Mouse (Mus musculus) CH12.LX (cell line): ENCODE measurements around the gene St3gal3. TPM values are rescaled to one million over a fixed set of nuclear protein-coding genes. Genes with fewer than 3 reads are reported as not detected.

Source experiments
- DNase-seq: peaks from one replicate; pipeline ENCODE4 v3.0.0-alpha.2; 2013; ENCODE audit errors: extremely low read depth
- H3K27ac ChIP-seq: 2 replicates; pipeline ENCODE4 v1.5.1; 2012; ENCODE audit warnings: low read depth, mild to moderate bottlenecking, control low read depth, moderate library complexity; ENCODE audit not compliant: insufficient read depth
- H3K27me3 ChIP-seq: replicated peaks from 2 replicates; pipeline ENCODE3; 2012; ENCODE audit warnings: inconsistent platforms
- H3K36me3 ChIP-seq, 2 experiments: replicated peaks in 1 of 2; 2 replicates each; pipeline versions ENCODE3 to v1.6.1; 2012; ENCODE audit warnings: inconsistent platforms in 1 of 2, low read length in 1 of 2, mild to moderate bottlenecking in 1 of 2, mixed read lengths in 1 of 2, moderate library complexity in 1 of 2; ENCODE audit not compliant: control insufficient read depth in 1 of 2, insufficient read depth in 1 of 2
- H3K4me1 ChIP-seq, 2 experiments: 2 replicates each; pipeline ENCODE4 v1.6.1; 2012; ENCODE audit warnings: inconsistent platforms in 1 of 2, moderate library complexity in 1 of 2; ENCODE audit not compliant: insufficient read depth in 2 of 2, control insufficient read depth in 1 of 2
- H3K4me2 ChIP-seq: 2 replicates; pipeline ENCODE4 v1.6.1; 2012; ENCODE audit warnings: low read depth, mild to moderate bottlenecking, control low read depth; ENCODE audit not compliant: poor library complexity, insufficient read depth, severe bottlenecking
- H3K4me3 ChIP-seq, 3 experiments: fragments of 150-350 bp in 1 of 3; sonication (generic) in 1 of 3; replicated peaks in 1 of 3; 2 replicates each; pipeline versions ENCODE3 to v1.5.1; 2011 to 2012; ENCODE audit warnings: low read depth in 2 of 3, low read length in 2 of 3, mild to moderate bottlenecking in 2 of 3, moderate library complexity in 2 of 3, control low read depth in 1 of 3, improper control_type of control experiment in 1 of 3, inconsistent platforms in 1 of 3, mixed read lengths in 1 of 3; ENCODE audit not compliant: poor library complexity in 1 of 3
- H3K79me2 ChIP-seq: replicated peaks from 2 replicates; pipeline ENCODE4 v1.6.1; 2012; ENCODE audit warnings: mild to moderate bottlenecking, moderate library complexity; ENCODE audit not compliant: control insufficient read depth, poor library complexity, insufficient read depth, severe bottlenecking; ENCODE audit errors: extremely low read depth
- H3K9ac ChIP-seq: 2 replicates; pipeline ENCODE4 v1.6.1; 2012; ENCODE audit warnings: low read depth, mild to moderate bottlenecking, control low read depth, moderate library complexity; ENCODE audit not compliant: insufficient read depth
- H3K9me3 ChIP-seq: replicated peaks from 2 replicates; pipeline ENCODE3; 2012; ENCODE audit warnings: low read length, inconsistent platforms, mixed read lengths
- CHD1 ChIP-seq: IDR thresholded peaks from 2 replicates; pipeline ENCODE4 v1.6.1; 2012; ENCODE audit warnings: low read depth, low read length, improper control_type of control experiment, inconsistent platforms
- CHD2 ChIP-seq: IDR thresholded peaks from 2 replicates; pipeline ENCODE4 v1.6.1; 2011; ENCODE audit warnings: low read length, improper control_type of control experiment
- CTCF ChIP-seq, 2 experiments: IDR thresholded peaks in 1 of 2; conservative IDR thresholded peaks in 1 of 2; 2 replicates each; pipeline ENCODE4 v1.5.1; 2011 to 2012; ENCODE audit warnings: low read depth in 2 of 2, low read length in 2 of 2, improper control_type of control experiment in 1 of 2, inconsistent platforms in 1 of 2, mild to moderate bottlenecking in 1 of 2, moderate library complexity in 1 of 2
- E2F4 ChIP-seq: IDR thresholded peaks from 2 replicates; pipeline ENCODE4 v1.6.1; 2011; ENCODE audit warnings: low read depth, low read length, improper control_type of control experiment; ENCODE audit not compliant: insufficient replicate concordance
- EP300 ChIP-seq: IDR thresholded peaks from 2 replicates; pipeline ENCODE4 v1.6.1; 2011; ENCODE audit warnings: low read length, improper control_type of control experiment
- GABPA ChIP-seq: IDR thresholded peaks from 2 replicates; pipeline ENCODE4 v1.6.1; 2012; ENCODE audit warnings: low read depth, low read length, improper control_type of control experiment, inconsistent platforms; ENCODE audit not compliant: insufficient replicate concordance
- HCFC1 ChIP-seq: IDR thresholded peaks from 2 replicates; pipeline ENCODE4 v1.6.1; 2012; ENCODE audit warnings: low read depth, mild to moderate bottlenecking, inconsistent platforms, low read length, improper control_type of control experiment
- IRF4 ChIP-seq: IDR thresholded peaks from 2 replicates; pipeline ENCODE4 v1.6.1; 2014; ENCODE audit warnings: low read depth, mild to moderate bottlenecking, inconsistent platforms, low read length, improper control_type of control experiment
- JUN ChIP-seq: IDR thresholded peaks from 2 replicates; pipeline ENCODE4 v1.6.1; 2011; ENCODE audit warnings: low read depth, mild to moderate bottlenecking, low read length, improper control_type of control experiment, moderate library complexity; ENCODE audit not compliant: insufficient read depth
- JUND ChIP-seq: conservative IDR thresholded peaks from 2 replicates; pipeline ENCODE4 v1.6.1; 2011; ENCODE audit warnings: low read depth, low read length, improper control_type of control experiment
- KAT2A ChIP-seq: IDR thresholded peaks from 2 replicates; pipeline ENCODE4 v1.6.1; 2012; ENCODE audit warnings: low read length, improper control_type of control experiment, inconsistent platforms; ENCODE audit not compliant: insufficient replicate concordance
- MAFK ChIP-seq: IDR thresholded peaks from 2 replicates; pipeline ENCODE4 v1.6.1; 2011; ENCODE audit warnings: low read length, improper control_type of control experiment; ENCODE audit not compliant: insufficient replicate concordance
- MAX ChIP-seq: IDR thresholded peaks from 2 replicates; pipeline ENCODE4 v1.6.1; 2011; ENCODE audit warnings: low read length, improper control_type of control experiment
- MXI1 ChIP-seq: IDR thresholded peaks from 2 replicates; pipeline ENCODE4 v1.6.1; 2011; ENCODE audit warnings: mild to moderate bottlenecking, low read depth, low read length, improper control_type of control experiment
- NELFE ChIP-seq: IDR thresholded peaks from 2 replicates; pipeline ENCODE4 v1.6.1; 2011; ENCODE audit warnings: low read depth, low read length, improper control_type of control experiment
- POLR2A ChIP-seq: IDR thresholded peaks from 2 replicates; pipeline ENCODE4 v1.6.1; 2011; ENCODE audit warnings: low read depth, mild to moderate bottlenecking, improper control_type of control experiment, low read length
- POLR2AphosphoS2 ChIP-seq: IDR thresholded peaks from 2 replicates; pipeline ENCODE4 v1.6.1; 2011; ENCODE audit warnings: low read depth, low read length, improper control_type of control experiment
- TCF12 ChIP-seq: IDR thresholded peaks from 2 replicates; pipeline ENCODE4 v1.6.1; 2014; ENCODE audit warnings: low read depth, mild to moderate bottlenecking, inconsistent platforms, low read length, improper control_type of control experiment
- UBTF ChIP-seq: IDR thresholded peaks from 2 replicates; pipeline ENCODE4 v1.6.1; 2012; ENCODE audit warnings: low read depth, mild to moderate bottlenecking, inconsistent platforms, low read length, improper control_type of control experiment, moderate library complexity
- ZC3H11A ChIP-seq: IDR thresholded peaks from 2 replicates; pipeline ENCODE4 v1.6.1; 2012; ENCODE audit warnings: low read depth, mild to moderate bottlenecking, inconsistent platforms, low read length, improper control_type of control experiment
- ZKSCAN1 ChIP-seq: IDR thresholded peaks from 2 replicates; pipeline ENCODE4 v1.6.1; 2012; ENCODE audit warnings: low read depth, inconsistent platforms, low read length, improper control_type of control experiment, borderline replicate concordance
- ZNF384 ChIP-seq: IDR thresholded peaks from 2 replicates; pipeline ENCODE4 v1.6.1; 2012; ENCODE audit warnings: low read depth, low read length, improper control_type of control experiment, inconsistent platforms
- dilution Hi-C: fragments of 300-500 bp; cut with MboI; formaldehyde crosslinking; loops from 2 replicates; pipeline ENCODE4 v1.14.3; 2020; ENCODE audit warnings: low sequenced_read_pairs; ENCODE audit not compliant: extremely low pct_unique_long_range_greater_than_20kb, extremely low pct_ligation_motif_present
- in situ Hi-C: fragments of 300-500 bp; cut with MboI; formaldehyde crosslinking; loops from 3 replicates; pipeline ENCODE4 v1.14.3; 2019; ENCODE audit warnings: low sequenced_read_pairs, low pct_ligation_motif_present, low pct_unique_long_range_greater_than_20kb, mixed read lengths
- polyA plus RNA-seq: library from polyadenylated mRNA; unstranded; fragments of >175 nt; gene quantifications from 2 replicates; pipeline ENCODE4 v1.2.1, GENCODE M21; 2012; ENCODE audit warnings: low read depth; ENCODE audit not compliant: insufficient read length
- total RNA-seq, 2 experiments: library from RNA; depleted of rRNA; stranded (reverse); fragments of 300-350 nt in 1 of 2; fragments of >200 nt in 1 of 2; gene quantifications; 2 replicates each; pipeline ENCODE4 v1.2.3; 2012 to 2014

Gene St3gal3
- total and polyA plus RNA-seq, 3 experiments = 7.1 to 10.1 (median 8.2) TPM

DNA sequence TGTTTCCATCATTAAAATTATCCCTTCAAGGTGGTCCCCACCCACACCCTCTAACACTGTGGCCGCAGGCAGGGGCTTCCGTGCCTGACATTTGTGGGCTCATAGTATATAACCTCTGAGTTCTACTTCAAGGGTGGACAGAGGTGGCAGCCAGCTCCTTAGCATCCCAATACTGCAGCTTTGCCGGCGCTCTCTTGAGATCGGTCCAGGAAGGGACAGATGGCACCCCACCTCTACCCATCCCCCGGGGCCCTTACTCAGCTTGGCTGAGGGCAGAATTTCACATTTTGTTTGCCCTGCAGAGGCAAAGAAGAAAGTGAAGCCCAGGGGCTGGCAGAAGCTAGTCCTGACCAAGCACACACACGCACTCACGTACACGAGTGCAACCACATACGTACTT, 2.6 kb upstream of the St3gal3 start:
- Histone ChIP-seq H3K27me3 (no peaks in the 10 kb centered on the region), H3K79me2 (no peaks in the 10 kb centered on the region), H3K4me2 (no peak overlapping the region), H3K9ac (no peak overlapping the region), H3K27ac (no peak overlapping the region), H3K9me3 (no peaks in the 10 kb centered on the region), H3K4me1 (peaks cover 0 to 34% of the 10 kb centered on the region in 2 experiments; a peak in 3 of 4 replicates), H3K36me3 (peaks cover 49 to 63% of the 10 kb centered on the region in 2 experiments), H3K4me3 (no peak overlapping the region)
- TF ChIP-seq MAFK (no peak), ZC3H11A (no peak), KAT2A (no peak), IRF4 (no peak), ZKSCAN1 (no peak), HCFC1 (no peak), CTCF (conservative IDR thresholded peaks at IDR 0.05 in 1 of 2, IDR thresholded peaks at IDR 0.05 in 1 of 2; ENCODE audit: low read depth in 2 of 2, low read length in 2 of 2) (no peak), CHD2 (no peak), GABPA (no peak), E2F4 (no peak), EP300 (no peak), UBTF (no peak), ZNF384 (no peak), MXI1 (no peak), TCF12 (no peak), NELFE (no peak), POLR2AphosphoS2 (no peak), POLR2A (no peak), CHD1 (no peak), JUND (no peak)
- dilution Hi-C loops = no loop called here
- no peak for DNase-seq
- in situ Hi-C loops = no loop called here

DNA sequence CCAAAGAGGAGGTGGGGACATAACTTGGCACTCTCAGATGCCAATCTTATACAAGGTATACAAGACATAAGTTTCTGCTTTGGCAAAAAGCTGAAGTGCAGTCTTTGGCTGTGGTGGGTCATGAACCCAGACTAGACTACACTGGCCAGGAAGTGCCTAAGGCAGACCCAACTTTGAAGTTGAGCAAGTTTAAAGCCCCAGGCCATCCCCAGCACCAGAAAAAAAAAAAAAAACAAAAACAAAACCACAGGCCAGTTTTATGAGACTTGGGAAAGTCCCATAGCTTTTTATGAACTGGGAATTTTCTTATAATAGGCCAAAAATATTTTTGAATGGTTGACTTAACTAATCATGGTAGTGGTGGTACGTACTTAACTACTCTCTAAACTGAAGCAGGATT, 700 bp upstream of the St3gal3 start:
- in situ Hi-C loops (no loop called here), dilution Hi-C loops (no loop called here)
- Histone ChIP-seq H3K27ac (no peak overlapping the region; the same call in 1 of the 2 replicates), H3K4me3 (peak overlapping the region; percentile 66 to 88 (median 86)), H3K9ac (peak overlapping the region; percentile 2), H3K27me3 (no peaks in the 10 kb centered on the region), H3K9me3 (no peaks in the 10 kb centered on the region), H3K79me2 (no peaks in the 10 kb centered on the region), H3K36me3 (peaks cover 33 to 50% of the 10 kb centered on the region in 2 experiments), H3K4me2 (peak overlapping the region; percentile 35), H3K4me1 (peaks cover 0 to 33% of the 10 kb centered on the region in 2 experiments; a peak in 3 of 4 replicates)
- TF ChIP-seq CHD1 (no peak), ZNF384 (peak; percentile 64), HCFC1 (no peak), E2F4 (no peak), JUN (no peak), ZKSCAN1 (no peak), MAX (no peak)
- no peak for DNase-seq
